Mouse (Mus musculus): ENCODE measurements at regions not wholly inside any gene's neighbourhood (a gene's known extent, or its start where the extent isn't known, plus 50 kb on each side); places are given as distances from the start of the nearest gene placed in this dataset.
A peak's percentile ranks its signal among the peaks of the same experiment; 100 is the strongest.
"Not testable (repeated sequence)": the region's sequence is repeated elsewhere in the genome, so short reads cannot be mapped to it uniquely, and the experiment has no call there.

DNA sequence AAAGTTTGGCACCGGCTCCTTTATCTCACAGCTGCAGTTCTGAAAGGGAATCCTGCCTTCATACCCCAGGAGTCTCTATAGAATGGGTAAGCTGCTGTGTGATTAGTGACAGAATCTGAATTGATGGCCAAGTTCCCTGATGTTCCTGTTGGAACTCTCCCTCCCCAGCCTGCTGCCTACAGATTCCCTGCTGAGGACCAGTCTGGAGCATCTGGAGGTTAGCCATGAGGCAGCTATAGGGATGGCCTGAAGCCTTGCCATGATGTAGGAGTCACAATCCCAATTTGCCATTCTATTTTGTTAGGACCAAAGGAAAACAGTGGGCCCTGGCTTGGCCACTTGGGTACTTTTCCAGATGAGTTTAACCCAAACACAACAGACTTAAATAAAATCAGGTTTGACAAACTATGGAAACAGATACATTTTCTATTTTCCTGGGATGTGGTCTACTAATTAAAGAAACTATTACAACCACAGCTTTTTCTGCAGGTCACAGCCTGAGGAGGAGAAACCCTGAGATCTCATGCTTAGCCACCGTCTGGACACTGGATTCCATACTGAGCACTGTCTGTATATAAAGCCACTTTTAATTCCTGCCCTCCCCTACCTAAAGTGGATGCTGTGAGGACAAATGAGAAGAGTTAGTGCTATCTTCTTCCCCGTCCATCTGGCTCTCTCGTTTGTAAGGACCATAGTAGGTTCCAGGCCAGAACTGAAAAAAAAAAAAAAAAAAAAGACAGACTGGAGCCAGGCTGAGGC is 349.5 kb upstream of the Tbl1xr1 start:
- no peak for DNase-seq (ENCODE audit: low read depth, low spot score)

- DNase-seq (ENCODE audit: low read depth, low spot score) = no peak
Observed at GRCm38 (mm10) chr3:21728019-21728418, 348.4 kb upstream of the Tbl1xr1 start.

DNA sequence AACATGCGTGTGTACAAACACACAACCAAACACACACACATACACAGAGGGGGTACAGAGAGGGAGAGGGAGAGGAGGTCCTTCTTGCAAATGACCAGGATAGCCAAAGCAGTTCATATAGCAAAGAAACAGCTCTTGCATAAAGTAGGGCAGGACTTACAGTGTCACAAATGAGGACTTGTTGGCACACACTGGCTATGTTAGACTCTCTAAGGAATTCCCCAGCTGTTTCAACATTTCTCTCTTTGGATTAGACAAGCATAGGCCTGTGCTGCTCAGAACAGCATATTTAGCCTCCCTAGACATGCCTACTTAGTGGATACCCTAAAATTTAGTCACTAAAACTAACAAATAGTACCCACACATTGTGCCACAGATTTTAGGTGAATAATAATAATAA is 347.1 kb upstream of the Tbl1xr1 start:
- DNase-seq (ENCODE audit: low read depth, low spot score) = no peak

DNA sequence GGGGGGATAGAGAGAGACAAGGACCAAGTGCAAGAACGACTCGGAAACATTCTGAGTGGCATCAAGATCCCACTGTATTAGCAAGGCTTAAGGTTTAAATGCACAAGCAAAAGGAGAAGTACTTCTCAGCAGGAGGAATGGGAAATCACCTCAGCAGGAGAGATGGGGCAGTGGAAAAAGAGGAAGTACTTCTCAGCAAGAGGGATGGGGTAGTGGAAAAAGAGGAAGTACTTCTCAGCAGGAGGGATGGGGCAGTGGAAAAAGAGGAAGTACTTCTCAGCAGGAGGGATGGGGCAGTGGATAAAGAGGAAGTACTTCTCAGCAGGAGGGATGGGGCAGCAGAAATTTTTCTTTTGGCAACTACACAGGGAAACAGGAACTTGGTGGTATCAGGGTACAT is 340.8 kb upstream of the Tbl1xr1 start:
- not testable (repeated sequence) for DNase-seq (ENCODE audit: low read depth, low spot score)

DNA sequence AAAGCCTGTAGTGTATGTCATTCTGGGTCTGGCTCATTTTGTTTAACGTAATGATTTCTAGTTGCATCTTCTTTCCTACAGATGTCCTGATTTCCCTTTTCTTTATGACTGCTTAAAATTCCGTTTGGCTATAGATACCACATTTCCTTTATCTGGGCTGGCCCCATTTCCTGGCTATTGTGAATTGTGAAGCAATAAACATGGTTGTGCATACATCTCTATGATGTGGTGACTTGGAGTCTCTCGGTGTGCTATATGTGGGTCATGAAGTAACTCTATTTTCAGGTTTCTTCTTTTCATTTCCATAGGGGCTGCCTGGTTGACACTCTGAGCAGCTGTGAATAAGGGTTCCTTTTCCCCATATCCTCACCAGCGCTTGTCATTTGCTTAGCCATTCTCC is 336.7 kb upstream of the Tbl1xr1 start:
- DNase-seq (ENCODE audit: low read depth, low spot score) = no peak

- no peak for DNase-seq (ENCODE audit: low read depth, low spot score)
Observed at GRCm38 (mm10) chr3:21744107-21744506, 332.3 kb upstream of the Tbl1xr1 start.

- no peak for DNase-seq (ENCODE audit: low read depth, low spot score)
Observed at GRCm38 (mm10) chr3:21760516-21761218, 315.8 kb upstream of the Tbl1xr1 start.

DNA sequence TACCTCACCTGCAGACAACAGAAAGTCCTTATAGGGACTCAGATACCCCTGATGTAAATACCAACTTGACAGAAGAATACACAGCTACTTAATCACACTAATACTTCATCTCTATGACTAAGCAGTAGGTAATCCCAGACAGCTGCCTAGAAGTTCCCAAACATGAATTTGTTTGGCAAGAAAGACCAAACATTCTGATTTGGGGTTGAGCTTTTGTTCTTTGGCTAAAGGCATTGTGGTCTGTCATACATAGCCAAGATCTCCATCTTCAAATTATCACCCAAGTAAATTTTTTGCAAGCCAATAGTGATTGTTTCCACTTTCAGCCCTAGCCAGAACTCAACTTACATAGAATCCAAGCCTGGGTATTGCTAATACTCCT is 315.2 kb upstream of the Tbl1xr1 start:
- no peak for DNase-seq (ENCODE audit: low read depth, low spot score)

GRCm38 (mm10) chr3:21761909-21762308 is 314.5 kb upstream of the Tbl1xr1 start:
- no peak for DNase-seq (ENCODE audit: low read depth, low spot score)

GRCm38 (mm10) chr3:21768081-21768480 is 308.4 kb upstream of the Tbl1xr1 start:
- no peak for DNase-seq (ENCODE audit: low read depth, low spot score)

DNA sequence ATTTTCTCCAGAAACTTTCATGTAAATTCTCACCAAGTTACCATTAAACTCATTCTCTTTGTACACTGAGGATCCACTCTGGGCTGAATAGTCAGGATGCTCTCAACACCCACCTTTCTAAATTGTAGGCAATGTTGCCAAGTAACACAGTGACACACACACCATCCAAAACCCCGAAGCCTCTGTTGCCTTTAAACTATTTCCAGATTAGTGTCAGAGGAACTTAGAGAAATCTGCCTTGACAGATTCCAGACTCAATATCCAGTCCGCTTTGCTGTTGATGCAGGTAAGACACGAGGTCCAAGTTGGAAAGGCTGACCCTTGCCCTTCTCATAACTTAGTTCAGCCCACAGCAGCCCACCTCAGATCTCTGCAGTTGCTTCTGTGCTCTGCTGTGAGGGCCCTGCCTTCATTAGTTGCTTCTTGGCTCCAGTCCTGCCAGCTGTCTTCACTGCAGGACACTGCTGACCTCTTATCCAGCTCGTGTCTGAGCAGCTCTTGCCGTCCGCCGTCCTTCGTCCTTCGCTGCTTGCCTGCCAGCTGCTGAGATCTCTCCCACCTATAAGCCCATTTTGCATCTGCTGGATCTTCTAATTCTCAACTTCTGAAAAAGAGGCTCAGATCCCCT is 306.4 kb upstream of the Tbl1xr1 start:
- DNase-seq (ENCODE audit: low read depth, low spot score) = no peak

DNA sequence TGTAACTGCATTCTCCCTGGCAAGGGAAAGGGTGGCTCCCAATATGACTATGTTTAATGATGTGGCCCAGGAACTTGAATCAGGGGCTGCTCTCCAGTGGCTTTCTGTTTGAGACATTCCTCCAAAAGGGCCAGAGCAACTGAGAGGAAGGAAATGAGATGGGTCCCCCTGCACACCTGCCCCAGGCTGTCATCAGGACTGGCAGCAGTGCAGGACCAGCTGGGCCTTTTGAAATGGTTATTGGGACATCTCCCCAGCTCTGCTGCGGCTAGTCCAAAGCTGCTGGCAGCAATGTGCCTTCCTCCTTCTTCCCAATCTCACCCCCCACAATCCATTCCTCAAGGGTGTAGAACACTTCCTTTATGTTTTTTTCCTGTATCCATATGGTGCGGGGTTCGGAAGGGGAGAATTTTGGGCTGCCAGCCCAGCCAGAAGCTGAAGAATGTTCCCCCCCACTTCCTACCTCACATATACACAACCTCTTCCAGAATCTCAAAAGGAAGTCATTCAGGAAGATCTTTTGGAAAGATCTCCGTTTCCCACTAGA is 304.6 kb upstream of the Tbl1xr1 start:
- peak; percentile 60 for DNase-seq (ENCODE audit: low read depth, low spot score)

DNA sequence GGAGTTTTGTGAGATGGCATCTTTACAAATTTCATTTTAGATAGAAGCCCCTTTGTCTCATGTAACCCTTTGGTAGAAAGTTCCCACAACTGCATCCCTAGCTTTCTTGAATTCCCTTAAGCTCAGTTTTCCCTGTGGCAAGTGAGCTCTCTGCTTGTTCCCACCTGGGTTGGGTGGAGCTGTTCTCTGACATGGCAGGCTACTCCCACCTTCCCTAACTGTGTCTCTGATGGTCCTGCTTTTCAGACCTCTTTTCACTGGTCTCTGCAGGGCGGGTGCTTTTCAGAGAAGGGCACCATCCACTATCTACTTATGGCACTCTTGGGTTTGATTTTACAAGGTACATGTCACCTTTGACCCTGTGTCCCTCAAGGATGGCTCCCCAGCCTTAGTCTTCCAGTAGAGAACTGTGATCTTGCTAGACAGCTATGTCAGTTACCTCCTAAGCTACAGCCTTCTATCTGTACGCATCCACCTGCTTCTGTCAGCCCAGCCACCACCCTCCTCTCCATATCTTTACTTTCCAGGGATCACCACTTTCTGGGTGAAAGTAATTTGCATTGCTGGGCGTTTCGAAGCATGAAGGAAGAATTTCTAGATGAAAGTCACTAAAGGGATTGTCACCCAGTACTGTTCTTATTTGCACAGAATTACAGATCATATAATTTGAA is 302.1 kb upstream of the Tbl1xr1 start:
- DNase-seq (ENCODE audit: low read depth, low spot score) = no peak

DNA sequence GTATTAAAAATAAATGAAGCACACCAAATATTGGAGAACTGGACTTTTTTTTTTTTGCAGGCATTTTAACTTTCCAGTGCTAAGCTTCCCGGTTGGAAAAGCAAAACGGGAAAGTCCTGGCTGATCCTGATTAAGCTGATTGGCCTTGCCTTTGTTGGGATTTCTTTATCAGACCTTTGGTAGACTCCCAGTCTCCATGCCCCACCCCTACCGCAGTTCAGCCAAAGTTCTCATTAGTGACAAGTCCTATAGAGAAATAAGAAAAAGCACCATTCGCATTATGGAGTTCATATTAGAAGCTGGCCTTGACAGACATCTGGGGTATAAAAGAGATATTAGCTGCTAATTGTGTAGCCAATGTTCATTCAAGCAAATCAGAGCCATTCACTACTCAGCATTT is 297.7 kb upstream of the Tbl1xr1 start:
- no peak for DNase-seq (ENCODE audit: low read depth, low spot score)

DNA sequence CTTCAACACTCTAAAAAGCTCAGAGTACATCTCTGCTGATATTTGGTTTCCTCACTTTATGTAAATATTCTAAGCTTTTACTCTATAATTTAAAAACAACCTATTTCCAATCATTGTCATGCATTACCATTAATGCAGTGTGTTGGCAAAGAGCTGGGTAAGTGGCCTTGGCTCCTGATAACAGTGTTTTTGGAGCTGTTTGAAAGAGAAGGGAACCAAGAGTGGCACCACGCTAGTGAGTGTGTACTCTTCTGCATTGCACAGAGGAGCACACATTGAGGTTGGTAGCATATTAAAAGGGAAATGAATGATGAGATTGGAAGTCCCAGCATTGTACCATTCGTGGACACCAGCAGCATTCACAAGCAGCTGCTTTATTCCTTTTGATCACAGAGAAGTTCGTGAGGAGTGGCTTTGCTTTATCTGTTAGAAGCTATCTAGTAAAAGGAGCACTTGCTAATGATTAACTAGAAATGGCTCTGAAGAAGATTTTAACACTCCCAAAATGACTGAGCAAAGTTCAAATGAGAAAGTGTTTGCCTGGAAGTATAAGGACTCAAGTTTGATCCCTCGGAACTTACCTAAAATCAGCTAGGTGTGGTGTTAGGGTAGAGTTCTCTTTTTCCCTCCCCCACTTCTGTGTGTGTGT is 284.3 kb upstream of the Tbl1xr1 start:
- no peak for DNase-seq (ENCODE audit: low read depth, low spot score)

DNA sequence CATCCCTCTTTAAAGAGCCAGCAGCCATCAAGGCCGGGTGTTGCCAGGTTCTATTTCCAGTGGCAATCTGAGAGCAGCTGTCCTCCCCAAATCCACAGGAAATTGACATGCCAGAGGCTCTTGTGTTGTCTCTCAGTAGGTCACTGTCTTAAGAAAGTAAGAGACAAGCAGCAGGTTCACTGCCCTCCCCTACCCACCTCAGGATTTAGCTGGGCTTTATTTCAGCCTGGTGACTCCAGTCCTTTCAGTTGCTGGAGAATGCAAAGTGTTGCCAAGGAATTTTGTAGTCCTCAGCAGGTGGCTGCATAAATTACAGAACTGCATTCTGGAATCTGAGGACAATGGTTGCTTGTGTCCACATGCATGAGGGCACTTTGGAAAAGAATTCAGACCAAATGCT is 278.3 kb upstream of the Tbl1xr1 start:
- DNase-seq (ENCODE audit: low read depth, low spot score) = no peak

GRCm38 (mm10) chr3:21803886-21804285 is 272.6 kb upstream of the Tbl1xr1 start:
- not testable (repeated sequence) for DNase-seq (ENCODE audit: low read depth, low spot score)

DNA sequence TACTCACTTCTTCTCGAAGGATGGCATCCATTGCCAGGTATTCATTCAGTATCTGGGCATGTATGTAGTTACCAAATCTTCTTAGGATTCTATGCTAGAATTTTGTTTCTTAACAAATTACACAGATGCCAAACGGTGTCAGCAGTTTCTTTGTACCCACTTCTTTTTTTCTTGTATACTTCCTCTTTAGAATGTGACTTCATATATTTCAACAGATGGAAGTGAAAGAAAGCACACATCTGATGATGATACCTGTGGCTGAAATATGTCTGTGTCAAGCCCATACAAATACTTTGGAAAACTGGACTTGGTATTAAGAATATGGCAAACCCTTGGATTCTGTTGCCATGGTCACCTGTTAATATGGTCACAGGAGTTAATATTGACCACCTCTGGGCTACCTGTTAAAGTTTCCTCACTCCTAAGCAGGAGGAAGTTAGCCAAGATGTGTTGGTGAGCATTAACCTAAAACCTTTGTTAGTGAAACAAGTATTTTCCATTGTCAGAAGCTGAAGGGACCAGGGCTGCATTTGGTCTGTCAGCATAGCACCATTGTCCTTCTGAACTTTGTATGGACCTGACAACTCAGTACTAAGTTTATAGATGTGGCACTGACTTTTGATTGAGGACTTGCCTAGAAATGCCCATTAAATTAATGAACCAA is 269.8 kb upstream of the Tbl1xr1 start:
- DNase-seq (ENCODE audit: low read depth, low spot score) = no peak

- DNase-seq (ENCODE audit: low read depth, low spot score) = no peak
Observed at GRCm38 (mm10) chr3:21808539-21808938, 267.9 kb upstream of the Tbl1xr1 start.

- DNase-seq (ENCODE audit: low read depth, low spot score) = no peak
Observed at GRCm38 (mm10) chr3:21809769-21810470, 266.5 kb upstream of the Tbl1xr1 start.

All from telencephalon, adult 2 months (tissue).